Mouse (Mus musculus) cerebellum, adult 2 months (tissue): Measurements from ENCODE around the gene Trappc2l.

ENCODE experiments used
- CTCF ChIP-seq: fragments of 200-500 bp; IDR thresholded peaks from 2 replicates; pipeline ENCODE4 v1.5.1; 2011; ENCODE audit warnings: low read depth, mild to moderate bottlenecking, control low read depth, low read length, moderate library complexity, borderline replicate concordance; ENCODE audit not compliant: insufficient read depth
- POLR2A ChIP-seq: fragments of 200-500 bp; IDR thresholded peaks from 2 replicates; pipeline ENCODE4 v1.6.1; 2011; ENCODE audit warnings: low read length, control low read depth, borderline replicate concordance; ENCODE audit not compliant: insufficient read depth

DNA sequence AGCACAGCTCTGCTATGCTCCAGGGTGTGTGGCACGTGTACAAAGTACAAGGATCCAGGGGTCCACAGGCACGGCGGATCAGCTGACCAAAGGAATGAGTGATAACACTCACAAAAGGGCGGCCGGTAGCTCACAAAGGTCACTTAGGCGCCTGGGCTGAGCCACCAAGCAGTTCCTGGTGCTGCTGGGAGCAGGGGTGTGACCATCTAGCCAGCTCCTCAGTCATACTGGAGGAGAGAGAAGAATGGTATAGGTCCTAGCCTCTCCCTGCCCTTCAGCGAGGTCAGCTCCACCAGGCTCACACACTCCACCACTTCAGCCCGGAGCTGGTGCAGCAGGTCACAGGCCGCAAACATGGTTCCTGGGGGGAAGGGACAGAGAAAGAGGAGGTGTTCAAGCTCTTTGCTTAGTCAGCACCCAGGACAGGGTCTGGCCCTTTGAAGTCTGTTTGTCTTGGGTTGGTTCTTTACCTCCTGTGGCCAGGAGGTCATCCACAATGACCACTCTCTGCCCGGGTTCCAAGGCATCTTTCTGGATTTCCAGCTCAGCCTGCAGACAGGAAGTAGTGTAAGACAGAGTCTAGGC, 36.7 kb upstream of the Trappc2l start:
- TF ChIP-seq CTCF (no peak), POLR2A (no peak)
